Mouse (Mus musculus) urinary bladder, adult 18-20 months (tissue): ENCODE data around the gene Atg5.
"Not testable (repeated sequence)": the region's sequence is repeated elsewhere in the genome, so short reads cannot be mapped to it uniquely, and the experiment has no call there.

Experiments
- DNase-seq, 2 experiments: peaks; one replicate each; pipeline ENCODE4 v3.0.0; 2022; ENCODE audit warnings: low spot score in 2 of 2, mixed read lengths in 2 of 2

The Atg5 gene

GRCm38 (mm10) chr10:44315276-44315675 is 47.1 kb downstream of the Atg5 start:
- no peak for DNase-seq

GRCm38 (mm10) chr10:44316280-44317270 is 48.4 kb downstream of the Atg5 start:
- no peak for DNase-seq

- no peak for DNase-seq
These were observed 54.0 kb downstream of the Atg5 start for GRCm38 (mm10) chr10:44322166-44322565.

- DNase-seq: no peak
These were observed 55.1 kb downstream of the Atg5 start for GRCm38 (mm10) chr10:44323070-44323775.

- no peak for DNase-seq
These were observed 55.7 kb downstream of the Atg5 start for GRCm38 (mm10) chr10:44323836-44324235.

GRCm38 (mm10) chr10:44325551-44326500 is 57.7 kb downstream of the Atg5 start:
- no peak for DNase-seq

- no peak for DNase-seq
These were observed 58.9 kb downstream of the Atg5 start for GRCm38 (mm10) chr10:44327057-44327456.

- peak in 1 of 2 experiments; percentile 21 for DNase-seq
These were observed 60.2 kb downstream of the Atg5 start for GRCm38 (mm10) chr10:44328347-44328746.

GRCm38 (mm10) chr10:44330717-44331116 is 62.6 kb downstream of the Atg5 start:
- DNase-seq: no peak

- DNase-seq: no peak
These were observed 63.3 kb downstream of the Atg5 start for GRCm38 (mm10) chr10:44331469-44331868.

GRCm38 (mm10) chr10:44332656-44333055 is 64.5 kb downstream of the Atg5 start:
- not testable (repeated sequence) for DNase-seq

GRCm38 (mm10) chr10:44336641-44337382 is 68.7 kb downstream of the Atg5 start:
- not testable (repeated sequence) for DNase-seq

GRCm38 (mm10) chr10:44338571-44338970 is 70.4 kb downstream of the Atg5 start:
- no peak for DNase-seq

GRCm38 (mm10) chr10:44339326-44339725 is 71.2 kb downstream of the Atg5 start:
- DNase-seq: no peak

- no peak for DNase-seq
These were observed 72.8 kb downstream of the Atg5 start for GRCm38 (mm10) chr10:44340928-44341327.

- no peak for DNase-seq
These were observed 73.8 kb downstream of the Atg5 start for GRCm38 (mm10) chr10:44341826-44342521.

- DNase-seq: no peak
These were observed 75.2 kb downstream of the Atg5 start for GRCm38 (mm10) chr10:44343351-44343750.

- no peak for DNase-seq
These were observed 79.5 kb downstream of the Atg5 start for GRCm38 (mm10) chr10:44347549-44348172.
